9 mouse cellular contexts compared by ENCODE assay signal in genomic region chr2:33631708-33632343, GRCm38 (mm10). TPM values are rescaled to one million over a fixed set of nuclear protein-coding genes. Genes with fewer than 3 reads are reported as not detected.
DNase-seq lines count a peak whose midpoint lies in the region; ATAC-seq and TF ChIP-seq lines count a peak whose summit lies in the region.
"Had no signal": no experiment of that assay in that cellular context is flagged by ENCODE, and none has a peak within 500 bp of the region (broad histone marks: within the 10 kb centered on the region; RNA-seq: fewer than 3 reads in every experiment).

No protein-coding gene starts in this region.

- H3K27me3 ChIP-seq in heart, embryonic 11.5 days (ENCODE audit: control insufficient read depth, insufficient read depth, low read length) = peaks cover 93% of the 10 kb centered on the region
- H3K27me3 ChIP-seq in ES-Bruce4 (ENCODE audit: control insufficient read depth, insufficient read depth, low read length, poor library complexity, severe bottlenecking) = peaks cover 48% of the 10 kb centered on the region
- peaks cover 98% of the 10 kb centered on the region for H3K27me3 ChIP-seq in forebrain, embryonic 11.5 days (ENCODE audit: control insufficient read depth, insufficient read depth, low read length)
- peaks cover 82% of the 10 kb centered on the region for H3K27me3 ChIP-seq in limb, embryonic 15.5 days

- TF ChIP-seq POLR2A in ES-Bruce4 (IDR thresholded peaks at IDR 0.05; ENCODE audit: insufficient read depth, low read length) = no peak

- no peak overlapping the region for H3K9ac ChIP-seq in heart, embryonic 11.5 days (ENCODE audit: low read depth, low read length)
- H3K9ac ChIP-seq in ES-Bruce4 (ENCODE audit: low read depth, poor library complexity, severe bottlenecking) = no peak overlapping the region
- 0 out of 2 replicates have a peak overlapping the region, but pooled peaks have one; percentile 39 for H3K9ac ChIP-seq in forebrain, embryonic 11.5 days (ENCODE audit: low read length)
- H3K9ac ChIP-seq in limb, embryonic 15.5 days = peak overlapping the region; percentile 18

- no peak for DNase-seq in heart, adult 9 months (ENCODE audit: low spot score in 2 of 2)
- peak; percentile 74 for DNase-seq in forebrain, embryonic 11.5 days (ENCODE audit: low spot score)
- DNase-seq in layer of hippocampus, postnatal 25 days (ENCODE audit: extremely low spot score in 1 of 2, low spot score in 1 of 2) = no peak
- DNase-seq in adrenal gland, postnatal 4 days (ENCODE audit: low spot score in 2 of 2) = no peak
- DNase-seq: gastrocnemius, postnatal 25 days had no signal

- H3K4me3 ChIP-seq in heart, embryonic 11.5 days (ENCODE audit: low read depth, low read length) = peak overlapping the region; percentile 5; the same call in 1 of the 2 replicates
- H3K4me3 ChIP-seq in ES-Bruce4 (ENCODE audit: low read depth, low read length) = peak overlapping the region; percentile 11; the same call in 1 of the 2 replicates
- peak overlapping the region; percentile 12; the same call in 1 of the 2 replicates for H3K4me3 ChIP-seq in forebrain, embryonic 11.5 days (ENCODE audit: low read depth, low read length)
- peak overlapping the region; percentile 32 for H3K4me3 ChIP-seq in limb, embryonic 15.5 days

- no peak for TF ChIP-seq CTCF in ES-Bruce4 (IDR thresholded peaks at IDR 0.05; ENCODE audit: low read depth, low read length)

- WGBS in heart, embryonic 11.5 days (ENCODE audit: insufficient replicate concordance) = under 1% methylated on average over 31 of the region's 31 CpGs
- WGBS in forebrain, embryonic 11.5 days = 1% methylated on average over 31 of the region's 31 CpGs
- 4% methylated on average over 31 of the region's 31 CpGs for WGBS in limb, embryonic 15.5 days

- TF ChIP-seq EP300 in ES-Bruce4 (IDR thresholded peaks at IDR 0.05; ENCODE audit: insufficient read depth, low read depth, low read length) = no peak

- peaks cover 3% of the 10 kb centered on the region; the same call in 1 of the 2 replicates for H3K4me1 ChIP-seq in heart, embryonic 11.5 days (ENCODE audit: control insufficient read depth, insufficient read depth, low read length)
- H3K4me1 ChIP-seq in ES-Bruce4 (ENCODE audit: control insufficient read depth, insufficient read depth, low read length) = peaks cover 2% of the 10 kb centered on the region
- peaks cover 21% of the 10 kb centered on the region for H3K4me1 ChIP-seq in forebrain, embryonic 11.5 days (replicated peaks; ENCODE audit: control insufficient read depth, insufficient read depth, low read length)
- peaks cover 72% of the 10 kb centered on the region for H3K4me1 ChIP-seq in limb, embryonic 15.5 days

- no peak overlapping the region for H3K27ac ChIP-seq in heart, embryonic 11.5 days (ENCODE audit: low read depth, low read length)
- no peak overlapping the region for H3K27ac ChIP-seq in ES-Bruce4 (ENCODE audit: insufficient read depth, low read length)
- no peak overlapping the region for H3K27ac ChIP-seq in forebrain, embryonic 11.5 days (ENCODE audit: low read depth, low read length)
- peak overlapping the region; percentile 55 for H3K27ac ChIP-seq in limb, embryonic 15.5 days

- peak overlapping the region; percentile 14 for H3K4me2 ChIP-seq in heart, embryonic 11.5 days
- H3K4me2 ChIP-seq in forebrain, embryonic 11.5 days (ENCODE audit: low read depth, low read length, severe bottlenecking) = peak overlapping the region; percentile 41; the same call in 1 of the 2 replicates
- H3K4me2 ChIP-seq in limb, embryonic 15.5 days = peak overlapping the region; percentile 53

- no peak for ATAC-seq in heart, embryonic 11.5 days (replicated peaks; ENCODE audit: insufficient number of reproducible peaks, low FRiP score, low TSS enrichment)
- no peak for ATAC-seq in forebrain, embryonic 11.5 days (replicated peaks; ENCODE audit: low FRiP score)
- no peak for ATAC-seq in limb, embryonic 15.5 days (ENCODE audit: insufficient number of reproducible peaks, low FRiP score, low TSS enrichment, low read depth)
- ATAC-seq in megakaryocyte, adult 5-6 weeks (ENCODE audit: poor library complexity, severe bottlenecking) = no peak

- no peaks in the 10 kb centered on the region for H3K9me3 ChIP-seq in heart, embryonic 11.5 days (replicated peaks; ENCODE audit: control insufficient read depth, low read length)
- no peaks in the 10 kb centered on the region for H3K9me3 ChIP-seq in ES-Bruce4 (replicated peaks; ENCODE audit: control insufficient read depth, insufficient read depth, low read length, poor library complexity, severe bottlenecking)
- no peaks in the 10 kb centered on the region for H3K9me3 ChIP-seq in forebrain, embryonic 11.5 days (ENCODE audit: control insufficient read depth, low read length)
- no peaks in the 10 kb centered on the region for H3K9me3 ChIP-seq in limb, embryonic 15.5 days

- H3K36me3 ChIP-seq in heart, embryonic 11.5 days (ENCODE audit: control insufficient read depth, insufficient read depth, low read length) = no peaks in the 10 kb centered on the region
- no peaks in the 10 kb centered on the region for H3K36me3 ChIP-seq in ES-Bruce4 (ENCODE audit: control insufficient read depth, insufficient read depth, low read length, poor library complexity, severe bottlenecking)
- H3K36me3 ChIP-seq in forebrain, embryonic 11.5 days (ENCODE audit: control insufficient read depth, insufficient read depth, low read length) = no peaks in the 10 kb centered on the region
- H3K36me3 ChIP-seq in limb, embryonic 15.5 days = no peaks in the 10 kb centered on the region

RNA-seq across cellular contexts. Expression of gene Lmx1b, which starts 8.5 kb away (rescaled TPM):
- 0.03 TPM in 1 of 2 replicates, not detected in the other for polyA plus RNA-seq in heart, embryonic 11.5 days (2014; fragmentation: Nextera tagmentation; extraction: Ambion mirVana)
- 0.46 and 0.58 TPM in 2 replicates for polyA plus RNA-seq in ES-Bruce4 (2011; ENCODE audit: insufficient read depth, insufficient read length, low read depth, missing spikeins)
- polyA plus RNA-seq in forebrain, embryonic 11.5 days (2014; fragmentation: Nextera tagmentation; extraction: Ambion mirVana) = 1.0 and 1.6 TPM in 2 replicates
- 2.9 and 4.1 TPM in 2 replicates for polyA plus RNA-seq in limb, embryonic 15.5 days (2015; fragmentation: Nextera tagmentation; extraction: Ambion mirVana)
- under 1 TPM; 0.22 to 0.31 TPM for total RNA-seq in layer of hippocampus, postnatal 25 days (2021)
- not detected in 2 replicates for total RNA-seq in megakaryocyte, adult 5-6 weeks (2015)
- total RNA-seq in megakaryocyte, adult 5-6 weeks (2017) = not detected in 2 replicates
- total RNA-seq in adrenal gland, postnatal 4 days (2021) = 1 to 10 TPM in 1 of 2 experiments, not detected in 1; 1.5 TPM

Comparison
In these comparisons a context has a peak if more than half of its experiments do, and no peak if none do; other contexts are left out.
1. H3K9ac ChIP-seq: peak in forebrain, embryonic 11.5 days (single experiment) and limb, embryonic 15.5 days (single experiment); none in heart, embryonic 11.5 days (single experiment) and ES-Bruce4 (single experiment).
2. Peak in every context shown above with its lines, with median percentiles within 50 percentile points of each other: H3K4me2 ChIP-seq and H3K4me3 ChIP-seq.